Mouse (Mus musculus): ENCODE results near the gene Vmn2r36. TPM values are rescaled to one million over a fixed set of nuclear protein-coding genes. Genes with fewer than 3 reads are reported as not detected.
"Not testable (repeated sequence)": the region's sequence is repeated elsewhere in the genome, so short reads cannot be mapped to it uniquely, and the experiment has no call there.

Gene Vmn2r36
- total RNA-seq (2021) (not detected), polyA plus RNA-seq (2012; rRNA removed) (not detected in 2 replicates)
- long read RNA-seq, result 0 reads

DNA sequence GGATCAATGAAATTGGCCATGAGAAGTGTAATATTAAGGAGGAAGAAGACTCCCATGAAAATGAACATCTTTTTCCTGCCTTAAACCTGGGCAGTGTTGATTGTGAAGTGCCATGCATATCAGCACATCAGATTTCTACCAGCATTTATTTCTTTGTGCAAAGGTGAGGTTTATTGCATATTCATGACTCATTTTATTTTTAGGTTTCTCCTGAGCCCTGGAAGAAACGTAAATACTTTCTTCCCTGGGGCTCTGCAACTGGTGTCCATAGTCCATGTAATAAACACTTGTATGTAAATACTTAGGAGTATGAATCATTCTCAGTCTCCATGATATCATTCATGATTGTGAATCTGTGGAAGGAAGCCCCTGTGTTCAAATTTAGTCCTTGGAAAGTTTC is at the start of gene Vmn2r36:
TSS of gene Vmn2r36 (minus strand) at position 101 of the 400 bp plus-strand sequence.
- H3K27me3 ChIP-seq (ENCODE audit: control insufficient read depth, insufficient read depth, low read length); intact Hi-C loops (cut with DNase I); H3K79me2 ChIP-seq (replicated peaks; ENCODE audit: control insufficient read depth, insufficient read depth, low read length); H3K9ac ChIP-seq (ENCODE audit: low read depth, low read length); H3K36me3 ChIP-seq (ENCODE audit: control insufficient read depth, insufficient read depth, low read length); H3K4me3 ChIP-seq; H3K27ac ChIP-seq; DNase-seq; H3K4me1 ChIP-seq (ENCODE audit: control insufficient read depth, insufficient read depth, low read length): not testable (repeated sequence)
- WGBS, result no CpG with 5 or more reads among the region's 1 CpGs

Other genes with a start within 250 kb of the Vmn2r36 start
- gene Vmn2r34, start 213.0 kb downstream of the Vmn2r36 start, total RNA-seq (2021), result not detected
- gene Vmn2r34, start 213.0 kb downstream of the Vmn2r36 start, polyA plus RNA-seq (2012; rRNA removed), result not detected in 2 replicates
- gene Vmn2r35, start 82.6 kb downstream of the Vmn2r36 start, total RNA-seq (2021), result not detected
- gene Vmn2r35, start 82.6 kb downstream of the Vmn2r36 start, polyA plus RNA-seq (2012; rRNA removed), result not detected in 2 replicates